Mouse (Mus musculus): ENCODE results near the gene Slc4a4.
A peak's percentile ranks its signal among the peaks of the same experiment; 100 is the strongest.
"Not testable (repeated sequence)": the region's sequence is repeated elsewhere in the genome, so short reads cannot be mapped to it uniquely, and the experiment has no call there.

Gene Slc4a4

DNA sequence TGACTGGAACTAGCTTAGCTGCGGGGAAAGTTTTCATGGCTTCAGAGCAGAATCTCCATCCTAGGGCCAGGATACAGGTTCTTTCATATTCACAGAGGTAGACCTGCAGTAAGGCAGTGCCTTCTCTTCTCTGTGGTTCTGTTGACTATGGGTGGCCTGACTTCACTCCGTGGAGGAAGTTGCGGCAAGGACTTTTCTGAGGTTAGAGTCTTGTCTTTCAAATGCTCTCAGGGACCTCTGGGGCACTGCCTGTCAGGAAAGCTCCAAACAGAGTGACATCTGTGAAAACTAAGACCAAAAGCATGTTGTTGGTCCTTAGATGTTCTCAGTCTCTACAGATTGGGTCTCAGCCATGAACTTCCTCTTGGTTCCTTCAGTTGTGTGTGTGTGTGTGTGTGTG lies 203.5 kb downstream of the Slc4a4 start:
- DNase-seq, result no peak

DNA sequence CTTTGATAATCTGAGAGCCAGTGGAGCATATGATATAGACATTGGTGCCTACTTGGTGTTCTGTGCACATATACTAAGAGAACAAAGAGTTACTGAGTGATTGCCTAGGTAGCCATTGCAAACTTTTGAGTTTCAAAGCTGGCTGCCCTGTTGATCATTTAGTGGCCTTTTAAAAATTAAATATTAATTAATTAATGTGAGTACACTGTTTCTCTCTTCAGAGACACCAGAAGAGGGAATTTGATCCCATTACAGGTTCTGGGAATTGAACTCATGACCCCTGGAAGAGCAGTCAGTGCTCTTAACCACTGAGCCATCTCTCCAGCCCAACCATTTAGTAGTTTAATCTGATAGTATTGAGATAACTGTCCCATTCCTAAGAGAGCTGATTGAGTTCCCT lies 209.8 kb downstream of the Slc4a4 start:
- DNase-seq, result no peak

DNA sequence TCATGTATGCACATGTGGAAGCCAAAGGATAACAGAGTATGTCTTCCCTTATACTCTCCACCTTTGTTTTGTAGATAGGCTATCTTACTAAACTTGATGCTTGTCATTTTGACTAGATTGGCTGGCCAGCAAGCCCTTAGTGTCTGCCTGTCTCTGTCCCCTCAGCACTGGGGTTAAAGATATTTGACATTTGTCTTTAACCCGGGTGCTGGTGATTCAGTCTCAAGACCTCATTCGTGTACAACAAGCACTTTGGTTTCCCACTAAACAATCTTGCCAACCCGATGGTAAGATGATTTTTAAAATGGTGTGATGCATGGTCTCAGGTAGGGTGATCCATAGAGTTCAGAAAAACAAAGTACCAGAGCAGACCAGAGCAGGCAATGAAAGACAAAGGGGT lies 210.7 kb downstream of the Slc4a4 start:
- DNase-seq, result no peak

DNA sequence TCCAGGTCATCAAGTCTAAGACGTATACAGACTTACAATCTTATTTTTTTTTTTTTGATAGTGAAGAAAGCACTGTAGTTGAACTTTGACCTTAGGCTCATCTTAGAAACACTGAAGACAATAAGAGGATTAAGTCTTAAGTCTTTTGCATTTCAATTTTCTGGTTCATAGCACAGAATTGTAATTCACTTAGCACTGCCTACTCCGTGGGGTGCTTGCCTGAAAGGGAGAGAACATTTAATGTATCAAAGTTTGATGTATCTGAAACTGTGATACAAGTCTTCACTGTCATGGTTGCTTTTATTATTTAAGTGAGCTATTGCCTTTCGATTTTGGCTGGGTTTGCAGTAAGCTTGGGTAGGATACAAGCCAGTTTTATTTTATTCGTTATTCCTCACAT lies 211.5 kb downstream of the Slc4a4 start:
- no peak for DNase-seq

DNA sequence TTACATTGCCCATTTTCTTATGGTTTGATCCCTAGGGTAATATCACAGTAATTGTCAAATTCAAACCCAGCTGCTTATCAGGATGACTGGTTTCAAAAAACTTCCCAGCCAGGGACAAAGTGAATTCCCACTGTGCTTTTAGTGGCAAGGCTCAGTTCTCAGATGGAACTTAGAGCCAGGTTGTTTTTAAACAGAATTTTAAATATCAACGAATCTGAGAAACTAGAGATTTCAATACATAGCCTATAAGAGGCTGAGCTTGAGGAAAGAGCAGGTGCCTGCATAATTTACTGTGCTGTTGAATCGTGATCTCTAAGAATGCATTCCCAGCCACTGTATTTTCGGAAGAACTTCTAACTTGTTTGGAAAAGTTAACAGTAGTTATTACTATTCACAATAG lies 213.3 kb downstream of the Slc4a4 start:
- no peak for DNase-seq

DNA sequence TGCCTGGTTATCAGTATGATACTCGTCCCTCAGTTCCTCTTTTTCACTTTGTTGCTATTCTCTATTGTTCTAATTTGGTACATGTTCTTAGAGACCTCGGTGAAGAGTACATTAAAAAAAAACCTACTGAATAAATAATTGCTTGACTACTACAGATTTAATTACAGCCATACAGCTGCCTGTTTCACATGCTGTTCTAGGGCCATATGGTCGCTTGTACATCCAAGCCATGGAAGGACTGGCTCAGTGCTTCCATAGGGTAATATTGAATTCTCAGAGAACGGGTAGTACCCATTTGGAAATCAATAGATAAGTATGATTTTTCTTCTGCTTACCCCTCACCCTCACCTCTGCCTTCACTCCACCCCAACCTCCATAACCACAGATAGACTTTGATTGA lies 215.9 kb downstream of the Slc4a4 start:
- DNase-seq, result peak; percentile 58

DNA sequence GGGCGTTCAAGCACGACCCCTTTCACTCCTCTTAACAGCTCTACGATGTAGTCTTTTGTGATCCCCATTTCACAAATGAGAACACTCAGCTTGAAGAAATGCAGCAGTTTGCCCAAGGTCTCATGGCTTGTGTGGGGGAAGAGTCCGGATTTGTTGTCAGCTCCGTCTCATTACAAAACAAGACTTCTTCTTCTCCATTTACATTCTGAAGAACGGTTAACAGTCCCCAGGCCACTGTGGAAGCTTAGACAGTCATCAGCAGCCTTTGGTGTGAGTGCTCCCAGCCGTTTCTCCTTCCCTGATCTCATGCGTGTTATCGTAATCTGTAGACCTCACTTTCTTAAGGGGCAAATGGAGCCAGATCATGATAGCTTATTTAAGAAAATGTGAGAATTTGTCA lies 218.7 kb downstream of the Slc4a4 start:
- no peak for DNase-seq

DNA sequence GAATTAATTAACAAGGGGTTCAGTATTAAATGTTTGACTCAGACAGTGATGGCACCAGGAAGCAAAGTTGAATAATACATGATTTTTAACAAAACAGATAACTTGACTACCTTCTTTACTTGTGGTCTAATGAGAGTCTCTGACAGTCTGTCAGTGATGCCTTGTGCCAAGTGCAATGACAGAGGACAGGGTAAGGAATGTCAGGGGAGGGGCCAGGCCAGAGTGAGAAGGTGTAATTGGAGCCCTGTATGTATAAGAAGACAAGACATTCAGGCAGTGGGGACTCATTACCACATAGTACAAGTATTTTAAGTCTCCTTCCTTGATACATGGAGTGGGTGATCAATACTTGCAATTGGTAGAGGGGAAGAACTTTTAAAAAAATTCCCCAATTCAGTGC lies 219.6 kb downstream of the Slc4a4 start:
- DNase-seq, result no peak

DNA sequence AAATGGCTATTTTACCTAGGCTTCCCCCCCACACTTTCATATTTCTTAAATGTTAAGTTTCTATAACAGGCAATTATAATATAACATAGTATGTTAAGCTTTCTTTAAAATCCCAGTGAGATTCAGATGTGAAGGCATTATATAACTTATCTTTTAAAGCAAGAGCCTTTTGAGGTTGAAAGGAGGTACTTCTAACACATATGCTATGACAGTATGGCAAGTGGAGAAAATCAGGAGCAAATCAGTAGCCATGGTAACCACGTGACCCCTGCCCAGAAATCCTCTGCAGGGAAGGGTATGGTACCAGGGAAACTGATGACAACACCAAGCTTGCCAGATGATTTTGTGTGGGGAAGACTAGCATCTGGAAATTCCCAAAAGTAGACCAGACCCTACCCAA lies 222.2 kb downstream of the Slc4a4 start:
- no peak for DNase-seq

DNA sequence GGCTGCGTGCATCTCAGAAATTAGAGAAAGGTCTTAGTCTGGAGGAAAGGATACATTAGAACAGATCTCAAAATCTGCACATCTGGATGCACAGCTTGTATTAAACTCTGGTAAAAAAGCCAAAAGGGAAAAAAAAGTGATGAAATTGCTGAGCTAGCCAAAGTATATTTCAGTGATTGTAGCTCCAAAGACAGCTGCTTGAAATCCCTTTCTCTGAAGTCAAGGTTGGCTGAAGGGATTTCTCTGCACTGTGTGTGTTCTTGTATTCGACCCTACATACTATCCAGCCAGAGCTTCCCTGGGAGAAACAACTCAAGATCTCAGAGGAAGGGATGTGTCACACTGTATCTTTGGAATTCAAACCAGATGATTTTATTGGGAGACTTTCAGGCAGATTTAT lies 223.2 kb downstream of the Slc4a4 start:
- DNase-seq, result no peak

DNA sequence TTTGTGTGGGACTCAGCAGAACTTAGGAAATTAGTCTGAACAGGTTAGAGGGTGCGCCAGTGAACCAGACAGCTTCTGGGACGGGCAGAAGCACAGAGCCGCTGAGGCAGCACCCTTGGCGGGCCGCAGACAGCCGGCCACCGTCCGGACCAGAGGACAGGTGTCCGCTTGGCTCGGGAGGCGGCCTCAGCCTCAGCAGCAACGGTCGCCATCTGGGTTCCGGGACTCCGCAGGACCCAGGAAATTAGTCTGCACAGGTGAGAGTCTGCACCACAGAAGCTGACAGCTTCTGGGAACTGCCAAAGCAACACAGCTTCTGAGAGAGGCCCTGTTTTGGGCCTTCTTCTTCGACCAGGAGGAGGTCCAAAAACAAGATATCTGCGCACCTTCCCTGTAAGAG lies 225.4 kb downstream of the Slc4a4 start:
- DNase-seq, result not testable (repeated sequence)

DNA sequence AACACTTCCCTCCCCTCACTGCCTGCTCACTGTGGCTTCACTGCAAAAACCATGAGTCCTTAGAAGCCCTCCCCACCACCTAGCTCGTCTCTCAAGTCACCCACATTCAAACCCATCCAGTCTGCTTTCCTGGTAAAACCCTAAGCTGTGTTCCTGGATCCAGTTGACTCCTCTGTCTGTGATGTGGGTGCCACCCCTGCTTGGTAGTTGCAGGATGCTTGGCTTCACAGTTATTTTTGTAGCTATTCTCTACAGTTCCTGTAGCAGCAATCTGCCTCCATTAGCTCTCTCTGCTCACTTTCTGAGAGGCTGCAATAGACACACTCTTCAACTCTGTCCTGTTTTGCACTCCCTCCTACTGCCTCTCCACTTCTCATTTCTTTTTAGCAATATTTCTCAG lies 234.3 kb downstream of the Slc4a4 start:
- DNase-seq, result no peak

DNA sequence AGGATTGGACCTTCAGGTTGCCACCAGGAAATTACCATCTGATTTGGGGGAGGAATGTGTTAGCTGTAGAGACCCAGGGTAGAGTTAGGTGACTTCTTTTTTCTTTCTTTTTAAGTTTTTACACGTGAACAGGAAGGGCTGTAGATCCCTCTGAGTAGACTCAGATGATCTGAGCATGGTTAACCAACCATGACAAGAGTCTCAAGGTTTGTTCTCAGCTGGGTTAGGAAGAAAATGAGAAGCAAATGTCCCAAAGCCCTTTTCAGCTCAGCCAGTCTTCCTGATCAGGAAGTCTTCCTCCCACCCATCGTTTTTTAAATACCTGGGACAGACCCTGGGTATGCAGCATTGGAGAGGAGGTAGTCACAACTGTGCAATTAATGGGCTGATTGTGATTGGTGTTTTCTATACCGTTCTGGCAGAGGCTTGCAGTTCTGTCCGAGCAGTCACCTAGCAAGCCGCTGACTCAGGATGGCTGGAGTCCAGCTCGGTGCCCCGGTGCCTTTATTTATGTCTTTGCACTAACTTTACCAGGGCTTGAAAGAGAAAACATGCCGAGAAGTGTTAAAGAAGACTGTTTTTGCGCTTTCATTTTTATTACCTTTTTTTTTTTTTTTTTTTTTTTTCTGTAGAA lies 236.8 kb downstream of the Slc4a4 start:
- DNase-seq, result no peak

DNA sequence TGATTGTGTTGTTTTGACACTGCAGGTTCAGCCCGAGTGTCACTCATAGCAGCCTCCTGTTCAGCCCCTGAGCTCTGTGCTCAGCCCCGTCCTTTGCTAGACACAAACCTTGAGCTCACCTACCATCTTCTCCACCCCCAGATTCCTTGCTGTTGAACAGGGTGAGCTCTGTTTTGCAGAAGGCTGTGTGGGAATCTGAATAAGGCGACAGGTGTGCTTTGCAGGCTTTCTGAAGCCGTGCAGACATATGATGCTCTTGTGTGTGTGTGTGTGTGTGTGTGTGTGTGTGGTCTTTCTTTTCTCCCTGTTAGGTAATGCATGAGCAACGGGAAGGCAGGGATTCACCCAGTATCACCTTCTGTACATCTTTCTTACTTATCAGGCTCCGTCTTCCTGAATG lies 241.6 kb downstream of the Slc4a4 start:
- peak; percentile 21 for DNase-seq

DNA sequence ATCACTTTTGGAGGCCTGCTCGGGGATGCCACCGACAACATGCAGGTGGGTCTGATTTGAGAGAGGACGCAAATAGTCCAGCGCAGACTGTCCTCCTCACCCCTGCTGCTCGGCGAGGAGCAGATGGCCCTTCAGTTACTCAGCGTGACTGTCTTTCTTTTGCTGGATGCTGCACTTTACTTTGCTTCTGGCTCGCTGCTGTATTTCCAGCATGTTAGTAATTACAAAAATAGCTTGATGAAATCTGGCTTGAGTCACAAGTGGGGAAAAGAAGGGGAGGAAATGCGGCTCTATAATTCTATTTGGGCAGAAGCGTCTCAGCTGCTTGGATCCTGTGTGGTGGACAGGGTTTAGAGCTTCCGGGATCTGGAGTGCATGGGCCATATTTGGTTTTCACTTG lies 249.2 kb downstream of the Slc4a4 start:
- DNase-seq, result peak; percentile 77

DNA sequence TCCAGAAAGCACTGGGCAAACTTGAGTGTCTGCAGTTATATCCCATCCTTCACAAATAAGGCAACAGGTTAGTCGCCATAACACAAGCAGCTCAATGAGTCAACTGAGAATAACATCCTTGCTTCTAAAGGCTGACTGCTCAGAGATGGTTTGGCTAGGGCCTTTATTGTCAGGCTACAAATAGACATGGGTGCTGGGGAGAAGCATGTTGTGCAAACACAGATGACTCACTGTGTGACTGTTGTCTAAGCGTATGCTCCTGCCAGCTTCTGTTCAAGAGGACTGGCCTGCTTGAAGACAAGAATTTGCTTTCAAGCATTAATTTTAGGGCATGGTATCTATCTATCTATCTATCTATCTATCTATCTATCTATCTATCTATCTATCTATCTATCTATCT lies 253.5 kb downstream of the Slc4a4 start:
- DNase-seq, result peak; percentile 54

DNA sequence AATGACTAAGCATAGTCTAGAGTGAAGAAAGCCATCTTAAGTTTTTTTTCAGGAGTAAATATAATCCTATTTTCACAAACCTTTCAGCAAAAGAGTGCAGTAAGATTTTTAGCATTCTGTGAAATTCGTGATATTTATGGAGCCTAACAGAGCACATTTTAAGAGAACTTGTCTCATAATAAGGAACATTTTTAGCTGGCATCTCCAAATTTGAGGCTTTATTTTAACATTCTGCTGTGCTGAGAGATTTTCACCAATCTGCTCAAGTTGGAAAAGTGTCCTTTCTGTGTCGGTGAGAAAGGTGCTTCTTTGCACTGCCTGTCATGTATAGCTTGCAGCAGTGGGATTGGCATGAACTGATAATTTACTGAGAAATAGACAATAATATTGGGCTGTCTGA lies 255.1 kb downstream of the Slc4a4 start:
- DNase-seq, result no peak

DNA sequence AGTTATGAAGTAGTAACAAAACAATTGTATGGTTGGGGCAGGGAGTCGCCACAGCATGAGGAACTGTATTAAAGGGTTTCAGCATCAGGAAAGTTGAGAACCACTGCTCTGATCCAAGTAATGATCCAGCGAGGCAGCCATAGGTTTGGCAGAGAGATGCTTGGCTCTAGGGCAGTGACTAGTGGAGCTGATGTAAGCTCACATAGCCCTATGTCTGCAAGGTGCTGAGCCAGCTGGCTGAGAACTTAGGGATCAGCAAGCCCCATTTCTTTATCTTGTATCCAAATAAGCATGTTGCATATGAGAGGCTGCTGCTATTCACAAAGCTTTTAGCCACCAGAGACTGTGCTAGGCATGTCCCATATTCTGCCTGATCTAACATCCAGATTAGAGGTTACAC lies 259.7 kb downstream of the Slc4a4 start:
- DNase-seq, result no peak

DNA sequence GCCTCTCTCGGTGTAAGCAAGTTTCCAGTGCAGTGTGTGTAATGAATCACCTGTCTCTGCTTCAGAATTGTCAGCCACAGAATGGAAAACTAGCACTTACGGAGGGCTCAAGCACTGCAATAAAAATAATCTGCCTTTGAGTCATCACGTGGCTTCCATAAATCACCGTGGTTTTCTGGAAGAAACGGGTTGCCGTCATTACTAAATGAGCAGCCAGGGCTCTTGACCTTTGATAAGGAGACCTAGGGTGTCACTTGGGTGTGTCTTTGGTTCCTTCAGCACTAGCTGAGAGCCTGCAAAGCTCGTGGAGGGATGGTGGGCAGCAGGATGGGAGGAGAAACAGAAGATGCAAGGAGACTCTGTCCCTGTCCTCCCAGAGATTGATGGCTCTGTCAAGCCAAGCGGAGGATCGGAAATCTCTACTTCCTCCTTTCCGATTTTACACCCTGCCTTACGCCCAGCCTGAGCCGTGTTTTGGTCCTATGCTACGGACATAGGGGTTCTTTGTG lies 260.7 kb downstream of the Slc4a4 start:
- DNase-seq, result no peak

DNA sequence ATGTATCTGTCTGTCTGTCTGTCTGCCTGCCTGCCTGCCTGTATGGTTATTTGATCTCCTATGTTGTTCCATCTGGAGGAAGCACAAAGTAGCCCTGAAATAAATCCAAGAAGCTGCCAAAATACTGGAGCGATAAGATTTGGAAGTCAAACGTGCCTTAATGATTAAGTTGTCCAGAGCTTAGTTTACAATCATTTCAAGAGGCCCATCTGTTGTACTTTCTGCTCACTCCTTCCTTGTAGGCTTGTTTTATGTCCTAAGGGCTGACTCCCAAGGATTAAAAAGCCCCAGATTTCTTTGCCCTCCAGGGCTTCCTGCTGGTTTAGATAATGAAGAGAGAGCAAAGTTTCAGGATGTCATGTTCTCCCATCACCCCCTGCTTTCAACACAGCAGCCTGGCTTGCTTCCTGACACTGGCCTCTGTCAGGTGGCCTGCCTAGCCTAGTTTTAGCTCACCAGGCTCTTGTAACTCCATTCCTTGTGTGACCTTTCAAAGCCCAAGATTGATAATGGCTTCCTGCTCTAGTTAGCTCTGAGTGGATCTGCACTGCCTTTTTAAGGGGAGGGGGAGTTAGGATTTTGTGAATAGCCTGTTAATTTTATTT lies 262.9 kb downstream of the Slc4a4 start:
- DNase-seq, result no peak

DNA sequence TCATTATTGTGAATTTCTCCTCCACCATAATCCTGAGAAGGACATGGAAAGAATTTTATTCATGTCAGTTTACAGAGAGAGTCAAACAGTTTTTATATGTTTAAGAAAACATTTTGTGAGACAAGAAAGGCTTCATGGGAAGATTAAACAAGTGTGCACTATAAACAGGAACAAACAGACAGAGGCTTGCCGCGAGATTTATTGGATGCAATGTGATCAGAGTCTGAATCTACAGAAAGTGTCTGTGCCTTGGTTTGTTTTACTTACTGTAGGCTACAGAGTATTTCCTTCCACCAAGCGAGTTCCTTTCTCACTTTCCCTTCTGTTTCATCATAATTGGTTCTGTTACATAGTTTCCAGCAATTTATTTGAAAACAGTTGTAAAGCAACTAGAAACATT lies 264.5 kb downstream of the Slc4a4 start:
- DNase-seq, result no peak

DNA sequence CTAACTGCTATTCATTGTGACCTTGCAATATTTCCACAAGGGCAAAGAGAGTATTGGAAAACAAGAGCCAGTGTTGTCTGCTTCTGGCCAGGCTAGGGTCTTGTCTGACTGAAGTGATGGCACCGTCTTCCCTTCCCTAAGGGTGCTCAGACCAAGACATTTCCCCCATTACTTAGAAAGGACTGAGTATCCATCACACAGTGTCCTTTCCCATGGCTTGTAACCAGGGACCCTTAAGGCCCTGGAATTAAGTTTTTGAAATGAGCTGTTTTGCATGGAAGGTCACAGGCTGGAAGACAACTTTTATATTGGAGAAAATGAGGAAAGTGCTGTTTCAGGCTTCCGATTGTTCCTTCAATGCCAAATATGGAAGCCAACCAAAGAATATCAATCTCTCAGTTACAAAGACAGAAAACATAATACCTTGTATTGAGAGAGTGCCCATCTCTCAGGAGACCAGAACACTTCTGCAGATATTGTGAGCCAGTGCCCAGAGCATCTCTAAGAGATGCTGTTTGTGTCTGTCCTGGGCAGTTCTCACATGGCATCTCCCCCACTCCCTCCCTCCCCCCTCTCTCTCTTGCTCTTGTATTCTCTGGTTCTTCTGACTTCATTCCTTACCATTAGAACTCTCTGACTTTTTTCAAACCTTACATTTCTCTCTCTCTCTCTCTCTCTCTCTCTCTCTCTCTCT lies 284.6 kb downstream of the Slc4a4 start:
- DNase-seq, result no peak

DNA sequence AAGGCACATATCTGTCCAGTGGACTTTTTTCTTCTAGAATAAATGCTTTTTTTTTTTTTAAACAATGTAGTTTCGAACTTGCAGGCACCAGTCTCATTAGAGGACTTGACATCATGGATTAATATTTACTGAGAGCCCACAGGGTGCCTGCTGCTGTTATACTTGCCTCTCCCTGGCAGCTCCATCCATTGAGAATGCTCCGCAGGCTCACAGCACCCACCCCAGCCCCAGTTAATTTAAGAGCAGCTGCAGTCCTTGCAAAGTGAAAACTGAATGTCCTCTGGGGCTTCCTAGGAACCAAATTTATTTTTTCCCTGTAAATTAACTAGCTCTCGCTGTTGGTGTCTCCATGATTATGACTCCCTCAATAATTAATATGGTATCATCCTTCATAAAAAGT lies 303.4 kb downstream of the Slc4a4 start:
- DNase-seq, result no peak

DNA sequence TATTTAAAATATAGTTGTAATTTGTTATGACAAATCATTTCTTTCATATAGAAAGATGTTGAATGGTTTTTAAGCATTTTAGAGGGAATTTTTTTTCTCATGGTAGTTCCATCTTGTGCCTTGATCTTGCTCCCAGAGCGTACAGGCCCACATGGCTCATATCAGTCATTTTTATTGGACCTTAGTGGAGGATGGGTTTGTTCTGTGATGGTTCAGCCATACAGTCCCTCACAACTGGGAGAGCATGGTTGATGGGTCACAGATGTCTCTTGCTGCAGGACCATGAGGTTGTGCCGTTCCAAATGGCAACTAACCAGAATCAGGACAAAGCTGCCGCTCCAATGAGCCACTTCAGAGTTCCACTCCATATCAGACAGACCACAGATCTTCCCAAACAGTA lies 308.0 kb downstream of the Slc4a4 start:
- no peak for DNase-seq

DNA sequence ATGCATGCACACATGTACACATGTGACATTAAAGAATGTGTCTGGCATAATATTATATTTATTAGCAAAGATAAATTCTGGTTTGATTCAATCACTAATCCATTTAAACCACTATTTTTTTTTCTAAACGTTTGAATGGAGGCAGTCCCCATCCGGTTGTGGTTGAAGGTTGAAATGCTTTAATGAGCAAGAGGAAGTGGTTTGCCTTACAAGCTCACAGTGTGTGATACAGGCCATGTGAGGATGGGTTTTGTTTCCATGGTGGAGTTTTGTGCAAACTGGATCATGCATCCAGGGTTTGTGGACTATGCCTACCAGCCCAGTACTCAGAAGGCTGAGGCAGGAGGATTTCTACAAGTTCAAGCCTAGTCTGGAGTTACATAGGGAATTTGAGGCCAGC lies 311.9 kb downstream of the Slc4a4 start:
- DNase-seq, result no peak

All from layer of hippocampus, adult 9-11 months (tissue).